Mouse (Mus musculus) embryonic facial prominence, embryonic 14.5 days (tissue): ENCODE data around the gene Smpd3. TPM values are rescaled to one million over a fixed set of nuclear protein-coding genes. Genes with fewer than 3 reads are reported as not detected.
A peak's percentile ranks its signal among the peaks of the same experiment; 100 is the strongest.

Source experiments
- ATAC-seq: fragments of 200-750 bp; cut with Nextera tagmentation; 2 replicates; pipeline ENCODE4 v1.8.0; 2017; ENCODE audit warnings: low read depth, moderate number of reproducible peaks, moderate TSS enrichment
- DNase-seq: peaks from one replicate; pipeline ENCODE4 v3.0.0-alpha.2; 2015; ENCODE audit warnings: low spot score
- H3K27ac ChIP-seq: fragments of 300-500 bp; sonication (generic); replicated peaks from 2 replicates; pipeline ENCODE4 v1.5.1; 2014; ENCODE audit warnings: low read depth, mild to moderate bottlenecking, low read length, moderate library complexity
- H3K27me3 ChIP-seq: fragments of 300-500 bp; sonication (generic); replicated peaks from 2 replicates; pipeline ENCODE4 v1.6.1; 2014; ENCODE audit warnings: low read length; ENCODE audit not compliant: control insufficient read depth, insufficient read depth
- H3K36me3 ChIP-seq: fragments of 300-500 bp; sonication (generic); 2 replicates; pipeline ENCODE4 v1.6.1; 2014; ENCODE audit warnings: low read length, mixed read lengths; ENCODE audit not compliant: control insufficient read depth, insufficient read depth
- H3K4me1 ChIP-seq: fragments of 300-500 bp; sonication (generic); 2 replicates; pipeline ENCODE4 v1.6.1; 2014; ENCODE audit warnings: antibody characterized with exemption, low read length; ENCODE audit not compliant: control insufficient read depth, insufficient read depth
- H3K4me2 ChIP-seq: fragments of 300-500 bp; sonication (generic); 2 replicates; pipeline ENCODE4 v1.6.1; 2014; ENCODE audit warnings: low read depth, mild to moderate bottlenecking, low read length, moderate library complexity, mixed read lengths
- H3K4me3 ChIP-seq: fragments of 300-500 bp; sonication (generic); 2 replicates; pipeline ENCODE4 v1.5.1; 2014; ENCODE audit warnings: low read depth, mild to moderate bottlenecking, low read length
- H3K9ac ChIP-seq: fragments of 300-500 bp; sonication (generic); 2 replicates; pipeline ENCODE4 v1.6.1; 2014; ENCODE audit warnings: low read depth, mild to moderate bottlenecking, low read length, moderate library complexity, mixed read lengths
- H3K9me3 ChIP-seq: fragments of 300-500 bp; sonication (generic); 2 replicates; pipeline ENCODE4 v1.6.1; 2016; ENCODE audit warnings: low read length; ENCODE audit not compliant: control insufficient read depth
- WGBS: fragments of 180-500 bp; shearing (Covaris S2); extraction: QIAGEN DNeasy Blood & Tissue Kit; methylation state at CpG from one replicate; pipeline ENCODE4 v1.1.7; 2014; 5-methylcytosine and 5-hydroxymethylcytosine counted together
- polyA plus RNA-seq: library from polyadenylated mRNA; unstranded; fragments of >200 nt; fragmentation: Nextera tagmentation; extraction: Ambion mirVana; gene quantifications from 2 replicates; pipeline ENCODE4 v1.2.1, GENCODE M21; 2014

Gene Smpd3
- polyA plus RNA-seq, 1 experiment from 2014 or later, result 36.3 TPM

DNA sequence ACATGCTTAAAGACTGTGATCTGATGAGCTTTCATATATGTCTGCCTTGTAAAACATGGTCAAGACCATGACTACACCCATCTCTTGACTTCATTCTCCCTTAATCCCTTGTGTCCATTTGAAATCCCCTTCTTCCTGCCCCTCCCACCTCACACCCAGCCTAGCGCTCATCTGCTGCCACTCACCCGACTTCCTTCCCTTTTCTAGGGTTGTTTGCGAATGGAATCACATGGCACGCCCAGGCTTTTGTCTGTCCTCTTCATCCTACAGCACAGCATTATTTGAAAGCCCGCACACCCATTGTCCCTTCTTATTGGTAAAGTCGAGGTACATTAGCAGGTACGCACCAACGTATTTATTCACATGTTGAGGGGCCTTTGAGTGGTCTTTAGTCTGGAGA lies 26.5 kb upstream of the Smpd3 start:
- ATAC-seq, result no peak
- WGBS, result 72% methylated on average over 8 of the region's 8 CpGs
- H3K36me3 ChIP-seq, result no peaks in the 10 kb centered on the region
- H3K4me2 ChIP-seq, result no peak overlapping the region
- H3K9ac ChIP-seq, result no peak overlapping the region
- no peaks in the 10 kb centered on the region for H3K9me3 ChIP-seq
- no peak overlapping the region for H3K27ac ChIP-seq
- H3K27me3 ChIP-seq, result no peaks in the 10 kb centered on the region
- no peak for DNase-seq
- no peak overlapping the region for H3K4me3 ChIP-seq
- no peaks in the 10 kb centered on the region for H3K4me1 ChIP-seq

- no peaks in the 10 kb centered on the region for H3K27me3 ChIP-seq
- no peak overlapping the region for H3K27ac ChIP-seq
- H3K4me3 ChIP-seq, result no peak overlapping the region
- ATAC-seq, result no peak
- no peak for DNase-seq
- no peaks in the 10 kb centered on the region for H3K4me1 ChIP-seq
- WGBS, result 76% methylated on average over 8 of the region's 8 CpGs
- H3K9me3 ChIP-seq, result no peaks in the 10 kb centered on the region
- H3K36me3 ChIP-seq, result no peaks in the 10 kb centered on the region
- no peak overlapping the region for H3K4me2 ChIP-seq
- no peak overlapping the region for H3K9ac ChIP-seq
Measured at GRCm38 (mm10) chr8:106363321-106363720, 25.5 kb upstream of the Smpd3 start.

- no peak overlapping the region for H3K4me2 ChIP-seq
- H3K9me3 ChIP-seq, result no peaks in the 10 kb centered on the region
- H3K4me3 ChIP-seq, result no peak overlapping the region
- H3K27ac ChIP-seq, result no peak overlapping the region
- H3K36me3 ChIP-seq, result no peaks in the 10 kb centered on the region
- H3K9ac ChIP-seq, result no peak overlapping the region
- no peaks in the 10 kb centered on the region for H3K4me1 ChIP-seq
- peak; percentile 33 for DNase-seq
- 72% methylated on average over 4 of the region's 4 CpGs for whole genome bisulfite sequencing
- no peaks in the 10 kb centered on the region for H3K27me3 ChIP-seq
- ATAC-seq, result no peak
Measured at GRCm38 (mm10) chr8:106359650-106360338, 22.0 kb upstream of the Smpd3 start.

DNA sequence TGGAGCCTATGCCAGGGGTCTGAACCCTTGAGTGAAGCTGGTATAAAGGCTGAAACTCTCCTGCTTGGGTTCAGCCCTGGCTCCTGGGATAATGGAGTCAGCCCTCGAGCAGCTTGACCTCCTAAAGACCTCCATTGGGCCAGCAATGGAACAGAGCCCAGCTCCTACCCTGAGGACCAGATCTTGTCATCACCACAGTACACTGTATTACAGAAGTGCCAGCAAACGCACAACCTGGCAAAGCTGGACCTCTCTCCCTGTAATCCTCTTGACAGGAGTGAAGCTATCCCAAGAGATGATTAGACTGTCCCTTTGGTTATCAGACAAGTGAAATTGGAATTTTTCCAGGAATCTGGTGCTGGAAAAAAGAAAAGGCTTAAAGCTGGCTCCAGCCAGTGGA lies 13.3 kb upstream of the Smpd3 start:
- H3K4me2 ChIP-seq, result no peak overlapping the region
- WGBS, result 49% methylated on average over 2 of the region's 2 CpGs
- no peak for DNase-seq

DNA sequence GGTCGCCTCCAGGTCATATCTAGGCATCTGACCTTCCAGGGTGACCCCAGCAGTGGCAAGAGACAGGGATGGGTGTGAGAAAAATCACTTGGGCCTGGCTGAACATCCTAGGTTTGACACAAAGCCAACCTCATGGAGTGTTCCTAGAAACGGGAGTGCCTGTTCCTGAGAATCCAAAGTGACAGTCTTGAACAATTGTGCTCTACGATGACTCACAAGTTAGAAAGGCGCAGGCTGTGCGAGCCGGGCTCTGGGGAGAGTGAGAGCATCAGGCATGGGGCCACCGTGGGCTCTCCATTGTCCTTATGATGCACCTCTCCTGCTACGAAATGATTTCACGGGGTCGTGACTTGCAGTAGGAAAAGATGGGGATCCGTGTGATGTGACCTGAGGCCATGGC lies 11.6 kb upstream of the Smpd3 start:
- Histone ChIP-seq H3K9me3 (no peaks in the 10 kb centered on the region), H3K4me1 (no peaks in the 10 kb centered on the region), H3K27me3 (no peaks in the 10 kb centered on the region), H3K9ac (no peak overlapping the region), H3K36me3 (no peaks in the 10 kb centered on the region), H3K4me3 (no peak overlapping the region), H3K4me2 (no peak overlapping the region), H3K27ac (no peak overlapping the region)
- ATAC-seq (no peak), DNase-seq (no peak)
- WGBS, result 56% methylated on average over 11 of the region's 11 CpGs

More for the DNA sequence above, 13.3 kb upstream of the Smpd3 start:
- Histone ChIP-seq H3K9me3 (no peaks in the 10 kb centered on the region), H3K4me3 (no peak overlapping the region), H3K27ac (no peak overlapping the region), H3K4me1 (no peaks in the 10 kb centered on the region), H3K9ac (no peak overlapping the region), H3K36me3 (no peaks in the 10 kb centered on the region), H3K27me3 (no peaks in the 10 kb centered on the region)
- no peak for ATAC-seq

GRCm38 (mm10) chr8:106346123-106346522 lies 8.3 kb upstream of the Smpd3 start:
- Histone ChIP-seq H3K27ac (no peak overlapping the region), H3K36me3 (no peaks in the 10 kb centered on the region)
- WGBS, result 58% methylated on average over 6 of the region's 6 CpGs

DNA sequence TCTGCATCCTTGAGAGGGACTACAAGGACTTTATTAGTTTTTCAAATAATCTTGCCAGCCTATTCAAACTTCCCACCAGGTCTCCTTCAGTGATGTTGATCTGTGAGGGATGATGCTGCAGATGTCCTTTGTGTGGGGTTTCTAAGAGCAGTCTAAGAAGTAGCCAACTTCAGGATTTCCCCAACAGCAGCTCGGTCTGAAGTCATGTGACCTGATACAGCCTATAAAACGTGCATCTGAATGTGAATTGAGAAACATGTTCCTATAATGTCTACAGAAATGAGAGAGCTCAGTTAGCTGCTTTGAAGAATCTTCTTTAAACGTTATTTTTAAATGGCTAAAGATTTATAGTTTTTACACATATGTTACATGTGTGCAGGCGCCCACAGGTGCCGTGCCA lies 5.7 kb upstream of the Smpd3 start:
- 71% methylated on average over 5 of the region's 5 CpGs for WGBS
- ATAC-seq, result no peak
- H3K4me2 ChIP-seq, result no peak overlapping the region

More at GRCm38 (mm10) chr8:106346123-106346522, 8.3 kb upstream of the Smpd3 start:
- Histone ChIP-seq H3K27me3 (no peaks in the 10 kb centered on the region), H3K4me3 (no peak overlapping the region), H3K9ac (no peak overlapping the region), H3K4me1 (no peaks in the 10 kb centered on the region), H3K9me3 (no peaks in the 10 kb centered on the region), H3K4me2 (no peak overlapping the region)
- DNase-seq (no peak), ATAC-seq (no peak)

DNA sequence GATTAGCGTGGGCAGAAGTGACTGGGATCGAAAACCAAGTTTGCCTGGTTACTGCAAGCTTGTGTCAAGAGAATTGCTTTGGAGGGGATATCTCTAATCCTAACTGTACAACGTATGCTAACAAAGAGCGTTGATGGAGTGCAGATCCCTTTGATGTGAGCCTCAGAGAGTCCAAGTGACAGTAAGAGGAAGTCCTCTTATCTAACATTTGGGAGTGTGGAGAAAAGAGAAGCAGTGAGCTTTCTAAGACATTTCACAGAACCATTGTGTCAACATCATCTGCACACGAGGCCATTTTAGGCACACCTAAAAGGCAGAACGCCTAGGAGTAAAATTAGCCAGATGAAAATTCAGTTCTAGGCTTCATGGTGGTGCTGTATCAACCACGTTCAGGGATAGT lies 5.0 kb upstream of the Smpd3 start:
- Histone ChIP-seq H3K27ac (no peak overlapping the region), H3K4me2 (no peak overlapping the region), H3K4me3 (no peak overlapping the region), H3K27me3 (no peaks in the 10 kb centered on the region), H3K9me3 (no peaks in the 10 kb centered on the region), H3K9ac (no peak overlapping the region), H3K36me3 (no peaks in the 10 kb centered on the region), H3K4me1 (no peaks in the 10 kb centered on the region; the same call in 1 of the 2 replicates)
- DNase-seq (no peak), ATAC-seq (no peak)
- WGBS, result 72% methylated on average over 7 of the region's 7 CpGs

More for the DNA sequence above, 5.7 kb upstream of the Smpd3 start:
- Histone ChIP-seq H3K9me3 (no peaks in the 10 kb centered on the region), H3K27me3 (no peaks in the 10 kb centered on the region), H3K9ac (no peak overlapping the region), H3K4me1 (no peaks in the 10 kb centered on the region; the same call in 1 of the 2 replicates), H3K4me3 (no peak overlapping the region), H3K27ac (no peak overlapping the region), H3K36me3 (no peaks in the 10 kb centered on the region)
- DNase-seq, result no peak

DNA sequence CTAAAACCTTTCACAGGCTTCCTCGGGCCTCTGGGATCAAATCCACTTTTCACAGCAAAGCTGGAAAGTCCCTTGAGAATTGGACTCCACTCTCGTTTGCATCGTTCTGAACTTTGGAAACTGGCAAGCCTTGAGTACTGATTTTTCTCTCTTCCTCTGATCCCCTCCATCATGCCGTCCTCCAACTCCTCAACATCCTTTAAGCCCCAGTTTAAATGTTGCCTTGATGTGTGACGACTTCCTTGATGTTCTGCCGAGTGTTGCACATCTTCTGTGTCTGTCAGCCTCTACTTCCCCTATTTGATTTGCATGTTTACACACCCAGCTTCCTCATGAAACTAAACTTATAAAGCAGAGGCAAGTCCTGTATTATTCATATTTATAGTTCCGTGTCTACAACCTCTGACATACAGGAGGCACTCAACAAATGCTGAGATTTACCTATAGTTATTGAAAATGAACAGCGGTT lies 987 bp upstream of the Smpd3 start:
- DNase-seq (peak; percentile 37), ATAC-seq (no peak)
- no peak overlapping the region for H3K27ac ChIP-seq
- no peaks in the 10 kb centered on the region for H3K36me3 ChIP-seq
- no peak overlapping the region for H3K9ac ChIP-seq
- H3K9me3 ChIP-seq, result no peaks in the 10 kb centered on the region
- peaks cover 33% of the 10 kb centered on the region for H3K27me3 ChIP-seq
- H3K4me3 ChIP-seq, result peak overlapping the region; percentile 46
- WGBS, result 36% methylated on average over 8 of the region's 8 CpGs
- H3K4me1 ChIP-seq, result peaks cover 4% of the 10 kb centered on the region; the same call in 1 of the 2 replicates
- peak overlapping the region; percentile 66 for H3K4me2 ChIP-seq
